Mouse (Mus musculus): ENCODE measurements around the gene Cntn1.

DNA sequence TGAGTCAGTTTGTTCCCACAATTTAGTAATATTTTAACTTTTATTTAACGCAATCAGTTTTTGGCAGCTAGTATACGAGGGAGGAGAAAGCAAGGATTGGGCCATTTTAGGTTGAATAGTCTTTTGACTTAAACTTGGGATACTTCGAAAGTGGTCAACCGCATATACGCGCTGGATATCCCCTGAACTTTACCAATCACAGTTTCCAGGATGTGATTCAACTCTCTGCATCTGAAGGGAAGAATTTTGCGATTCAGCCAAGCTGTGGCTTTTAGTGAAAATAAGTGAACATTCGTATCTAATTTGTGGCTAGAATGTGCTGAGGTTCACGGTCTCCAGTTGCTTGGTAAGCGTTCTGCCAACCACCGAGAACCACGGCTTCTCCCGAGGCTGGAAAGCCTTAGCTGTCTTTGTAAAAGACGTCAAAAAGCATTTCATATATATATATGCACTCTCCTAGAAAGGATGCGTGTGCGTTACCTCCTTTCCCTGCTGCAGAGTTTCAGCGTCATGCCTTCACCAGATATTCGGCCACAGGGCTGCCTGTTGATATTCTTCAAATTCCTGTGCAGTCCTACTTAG lies 217.9 kb downstream of the Cntn1 start:
- TF ChIP-seq CTCF (IDR thresholded peaks at IDR 0.05; ENCODE audit: low read depth, low read length) (no peak), POLR2A (IDR thresholded peaks at IDR 0.05; ENCODE audit: borderline replicate concordance, low read depth, low read length) (no peak)
